Mouse (Mus musculus): Measurements from ENCODE around the gene Ccdc88c. TPM values are rescaled to one million over a fixed set of nuclear protein-coding genes. Genes with fewer than 3 reads are reported as not detected.

Ccdc88c gene
- polyA plus RNA-seq, 1 experiment from 2014 or later = 6.9 TPM

DNA sequence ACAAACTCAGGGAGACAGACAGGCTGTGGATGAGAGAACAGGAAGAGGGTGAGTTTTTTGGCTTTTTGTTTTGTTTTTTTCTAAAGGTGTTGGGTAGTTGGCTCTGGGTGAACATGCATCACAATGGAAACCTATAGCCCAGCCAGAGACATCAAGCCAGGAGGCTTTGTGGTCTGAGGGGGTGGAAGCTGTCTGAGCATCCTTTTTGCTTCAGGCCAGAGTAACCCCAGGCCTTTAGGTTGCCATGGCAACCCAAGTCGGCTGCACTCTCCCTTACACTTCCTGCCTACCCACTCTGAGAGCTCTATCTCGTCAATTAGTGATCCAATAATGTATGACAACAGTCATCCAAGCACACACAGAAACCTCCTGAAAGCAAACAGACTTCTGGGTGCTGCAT, 133.4 kb downstream of the Ccdc88c start:
- WGBS = 3% methylated on average over 2 of the region's 2 CpGs

DNA sequence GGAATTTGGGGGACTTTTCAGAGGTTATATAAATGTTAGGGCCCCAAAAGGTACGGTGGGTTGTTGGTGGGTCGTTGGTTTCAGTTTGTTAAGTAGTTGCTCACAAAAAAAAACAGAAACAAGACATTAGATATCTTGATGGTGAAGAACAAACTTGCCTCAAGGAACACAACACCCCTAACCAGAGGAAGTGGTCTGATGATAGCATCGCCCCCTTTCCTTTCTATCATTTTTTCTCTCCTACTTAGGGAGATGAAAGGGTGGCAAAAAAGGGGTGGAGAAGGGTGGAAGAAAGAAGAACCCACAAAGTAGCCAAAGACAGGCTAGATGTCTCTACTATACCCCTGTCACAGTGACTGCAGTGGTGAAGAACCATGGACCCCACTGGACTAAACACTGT, 138.3 kb downstream of the Ccdc88c start:
- 73% methylated on average over 3 of the region's 3 CpGs for WGBS
- Histone ChIP-seq H3K27ac (replicated peaks; ENCODE audit: low read depth, low read length) (no peak overlapping the region), H3K4me1 (ENCODE audit: control insufficient read depth, insufficient read depth, low read length) (no peaks in the 10 kb centered on the region), H3K9ac (ENCODE audit: low read depth, low read length) (no peak overlapping the region), H3K27me3 (replicated peaks; ENCODE audit: control insufficient read depth, insufficient read depth, low read length) (0 out of 2 replicates have a peak, but pooled peaks cover 6% of the 10 kb centered on the region), H3K36me3 (ENCODE audit: control insufficient read depth, insufficient read depth, low read length) (no peaks in the 10 kb centered on the region), H3K4me3 (ENCODE audit: low read depth, low read length) (no peak overlapping the region), H3K4me2 (ENCODE audit: low read depth, low read length) (no peak overlapping the region), H3K9me3 (ENCODE audit: control insufficient read depth, low read length) (no peaks in the 10 kb centered on the region)
- DNase-seq (ENCODE audit: low spot score) (no peak), ATAC-seq (ENCODE audit: low read depth) (no peak)

More for the DNA sequence above, 133.4 kb downstream of the Ccdc88c start:
- Histone ChIP-seq H3K4me1 (ENCODE audit: control insufficient read depth, insufficient read depth, low read length) (peaks cover 16% of the 10 kb centered on the region), H3K9me3 (ENCODE audit: control insufficient read depth, low read length) (no peaks in the 10 kb centered on the region), H3K27ac (replicated peaks; ENCODE audit: low read depth, low read length) (no peak overlapping the region), H3K9ac (ENCODE audit: low read depth, low read length) (no peak overlapping the region), H3K27me3 (replicated peaks; ENCODE audit: control insufficient read depth, insufficient read depth, low read length) (peaks cover 44% of the 10 kb centered on the region), H3K36me3 (ENCODE audit: control insufficient read depth, insufficient read depth, low read length) (no peaks in the 10 kb centered on the region), H3K4me2 (ENCODE audit: low read depth, low read length) (no peak overlapping the region), H3K4me3 (ENCODE audit: low read depth, low read length) (no peak overlapping the region)
- DNase-seq (ENCODE audit: low spot score) (no peak), ATAC-seq (ENCODE audit: low read depth) (no peak)

GRCm38 (mm10) chr12:100887801-100888258, 141.0 kb downstream of the Ccdc88c start:
- 22% methylated on average over 12 of the region's 12 CpGs for WGBS
- ATAC-seq (ENCODE audit: low read depth) (no peak), DNase-seq (ENCODE audit: low spot score) (peak; percentile 66)
- Histone ChIP-seq H3K27me3 (replicated peaks; ENCODE audit: control insufficient read depth, insufficient read depth, low read length) (0 out of 2 replicates have a peak, but pooled peaks cover 5% of the 10 kb centered on the region), H3K4me3 (ENCODE audit: low read depth, low read length) (no peak overlapping the region), H3K4me2 (ENCODE audit: low read depth, low read length) (no peak overlapping the region), H3K9ac (ENCODE audit: low read depth, low read length) (no peak overlapping the region), H3K4me1 (ENCODE audit: control insufficient read depth, insufficient read depth, low read length) (no peaks in the 10 kb centered on the region), H3K27ac (replicated peaks; ENCODE audit: low read depth, low read length) (no peak overlapping the region), H3K36me3 (ENCODE audit: control insufficient read depth, insufficient read depth, low read length) (no peaks in the 10 kb centered on the region), H3K9me3 (ENCODE audit: control insufficient read depth, low read length) (no peaks in the 10 kb centered on the region)

GRCm38 (mm10) chr12:100886877-100887276, 142.0 kb downstream of the Ccdc88c start:
- Histone ChIP-seq H3K36me3 (ENCODE audit: control insufficient read depth, insufficient read depth, low read length) (no peaks in the 10 kb centered on the region), H3K9ac (ENCODE audit: low read depth, low read length) (no peak overlapping the region), H3K27ac (replicated peaks; ENCODE audit: low read depth, low read length) (no peak overlapping the region), H3K27me3 (replicated peaks; ENCODE audit: control insufficient read depth, insufficient read depth, low read length) (0 out of 2 replicates have a peak, but pooled peaks cover 5% of the 10 kb centered on the region), H3K4me1 (ENCODE audit: control insufficient read depth, insufficient read depth, low read length) (no peaks in the 10 kb centered on the region), H3K4me2 (ENCODE audit: low read depth, low read length) (no peak overlapping the region), H3K4me3 (ENCODE audit: low read depth, low read length) (no peak overlapping the region), H3K9me3 (ENCODE audit: control insufficient read depth, low read length) (no peaks in the 10 kb centered on the region)
- DNase-seq (ENCODE audit: low spot score) (no peak), ATAC-seq (ENCODE audit: low read depth) (no peak)
- 80% methylated on average over 4 of the region's 4 CpGs for WGBS

DNA sequence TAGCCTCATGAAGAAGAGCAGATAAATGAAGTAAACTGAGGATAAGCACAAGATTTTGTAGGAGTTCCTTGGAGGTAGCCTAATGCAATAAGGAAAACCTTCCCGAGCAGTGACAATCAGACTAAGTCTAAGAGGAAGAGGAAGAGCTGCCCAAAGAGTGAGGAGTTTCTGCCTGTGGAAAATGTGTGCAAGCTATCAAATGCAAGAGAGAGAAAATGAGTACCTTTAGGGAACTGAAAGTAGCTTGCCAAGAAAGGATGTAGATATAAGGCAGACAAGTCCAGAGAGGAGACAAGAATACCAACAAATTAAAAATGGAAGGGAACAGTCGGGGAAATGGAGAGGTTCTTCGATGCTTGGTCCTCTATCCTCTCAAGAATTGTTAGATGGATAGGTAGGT, 143.3 kb downstream of the Ccdc88c start:
- no peak for DNase-seq (ENCODE audit: low spot score)
- Histone ChIP-seq H3K9me3 (ENCODE audit: control insufficient read depth, low read length) (no peaks in the 10 kb centered on the region), H3K27ac (replicated peaks; ENCODE audit: low read depth, low read length) (no peak overlapping the region), H3K27me3 (replicated peaks; ENCODE audit: control insufficient read depth, insufficient read depth, low read length) (0 out of 2 replicates have a peak, but pooled peaks cover 5% of the 10 kb centered on the region), H3K36me3 (ENCODE audit: control insufficient read depth, insufficient read depth, low read length) (no peaks in the 10 kb centered on the region), H3K9ac (ENCODE audit: low read depth, low read length) (no peak overlapping the region), H3K4me2 (ENCODE audit: low read depth, low read length) (no peak overlapping the region), H3K4me1 (ENCODE audit: control insufficient read depth, insufficient read depth, low read length) (no peaks in the 10 kb centered on the region), H3K4me3 (ENCODE audit: low read depth, low read length) (no peak overlapping the region)
- no peak for ATAC-seq (ENCODE audit: low read depth)
- WGBS = 90% methylated on average over 3 of the region's 3 CpGs

- peak; percentile 27 for DNase-seq (ENCODE audit: low spot score)
- Histone ChIP-seq H3K9ac (ENCODE audit: low read depth, low read length) (no peak overlapping the region), H3K36me3 (ENCODE audit: control insufficient read depth, insufficient read depth, low read length) (no peaks in the 10 kb centered on the region), H3K27ac (replicated peaks; ENCODE audit: low read depth, low read length) (no peak overlapping the region), H3K4me3 (ENCODE audit: low read depth, low read length) (no peak overlapping the region), H3K4me1 (ENCODE audit: control insufficient read depth, insufficient read depth, low read length) (no peaks in the 10 kb centered on the region), H3K27me3 (replicated peaks; ENCODE audit: control insufficient read depth, insufficient read depth, low read length) (0 out of 2 replicates have a peak, but pooled peaks cover 5% of the 10 kb centered on the region), H3K9me3 (ENCODE audit: control insufficient read depth, low read length) (no peaks in the 10 kb centered on the region), H3K4me2 (ENCODE audit: low read depth, low read length) (no peak overlapping the region)
- 66% methylated on average over 7 of the region's 7 CpGs for WGBS
- 0 out of 2 replicates have a peak, but pooled peaks have one; percentile 60 for ATAC-seq (ENCODE audit: low read depth)
Observed at GRCm38 (mm10) chr12:100883168-100883567, 145.7 kb downstream of the Ccdc88c start.

DNA sequence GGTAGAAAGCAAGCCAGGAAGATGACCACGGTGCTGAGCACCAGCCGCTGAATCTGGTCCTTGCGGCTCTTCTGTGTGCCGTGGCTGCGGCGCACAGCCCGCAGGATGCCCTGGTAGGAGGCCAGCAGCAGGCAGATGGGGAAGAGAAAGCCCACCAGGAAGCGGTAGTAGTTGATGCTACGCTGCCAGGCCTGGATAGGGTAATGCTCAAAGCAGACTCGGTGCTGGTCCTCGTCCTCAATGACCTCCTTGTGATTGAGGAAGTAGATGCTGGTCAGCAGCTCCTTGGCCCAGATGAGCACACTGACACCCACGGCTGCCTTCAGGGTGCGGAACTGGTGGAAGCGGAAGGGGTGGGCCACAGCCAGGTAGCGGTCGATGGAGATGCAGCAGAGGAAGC, 150.3 kb downstream of the Ccdc88c start:
- Histone ChIP-seq H3K9ac (ENCODE audit: low read depth, low read length) (no peak overlapping the region), H3K27ac (replicated peaks; ENCODE audit: low read depth, low read length) (no peak overlapping the region), H3K9me3 (ENCODE audit: control insufficient read depth, low read length) (no peaks in the 10 kb centered on the region), H3K27me3 (replicated peaks; ENCODE audit: control insufficient read depth, insufficient read depth, low read length) (no peaks in the 10 kb centered on the region), H3K4me1 (ENCODE audit: control insufficient read depth, insufficient read depth, low read length) (no peaks in the 10 kb centered on the region), H3K4me3 (ENCODE audit: low read depth, low read length) (no peak overlapping the region), H3K36me3 (ENCODE audit: control insufficient read depth, insufficient read depth, low read length) (no peaks in the 10 kb centered on the region), H3K4me2 (ENCODE audit: low read depth, low read length) (no peak overlapping the region)
- 93% methylated on average over 16 of the region's 16 CpGs for WGBS
- DNase-seq (ENCODE audit: low spot score) = no peak
- ATAC-seq (ENCODE audit: low read depth) = no peak

DNA sequence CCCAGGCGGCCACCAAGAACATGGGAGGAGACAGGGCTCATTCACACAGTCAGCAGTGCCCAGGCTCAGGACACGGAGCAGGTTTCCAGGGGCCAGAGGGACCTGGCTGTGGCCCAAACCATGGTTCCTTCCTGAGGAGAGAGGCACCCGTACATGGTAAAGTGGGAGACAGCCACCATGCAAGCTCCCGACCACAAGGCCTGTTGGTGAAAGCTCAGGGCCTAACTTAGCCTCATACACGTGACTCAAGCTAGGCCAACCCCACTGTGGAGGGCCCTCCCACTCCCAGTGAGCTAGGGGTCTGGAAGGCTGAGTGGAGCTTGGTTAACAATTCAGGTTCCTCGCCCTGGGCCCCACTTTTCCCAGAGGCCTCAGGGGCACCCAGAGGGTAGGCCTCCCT, 150.9 kb downstream of the Ccdc88c start:
- Histone ChIP-seq H3K27me3 (replicated peaks; ENCODE audit: control insufficient read depth, insufficient read depth, low read length) (no peaks in the 10 kb centered on the region), H3K36me3 (ENCODE audit: control insufficient read depth, insufficient read depth, low read length) (no peaks in the 10 kb centered on the region), H3K4me1 (ENCODE audit: control insufficient read depth, insufficient read depth, low read length) (no peaks in the 10 kb centered on the region), H3K9me3 (ENCODE audit: control insufficient read depth, low read length) (no peaks in the 10 kb centered on the region), H3K4me2 (ENCODE audit: low read depth, low read length) (no peak overlapping the region), H3K27ac (replicated peaks; ENCODE audit: low read depth, low read length) (no peak overlapping the region), H3K4me3 (ENCODE audit: low read depth, low read length) (no peak overlapping the region), H3K9ac (ENCODE audit: low read depth, low read length) (no peak overlapping the region)
- 74% methylated on average over 6 of the region's 6 CpGs for WGBS
- ATAC-seq (ENCODE audit: low read depth) (no peak), DNase-seq (ENCODE audit: low spot score) (no peak)

- no peaks in the 10 kb centered on the region for H3K4me1 ChIP-seq (ENCODE audit: control insufficient read depth, insufficient read depth, low read length)
- H3K4me3 ChIP-seq (ENCODE audit: low read depth, low read length) = no peak overlapping the region
- H3K9me3 ChIP-seq (ENCODE audit: control insufficient read depth, low read length) = no peaks in the 10 kb centered on the region
- ATAC-seq (ENCODE audit: low read depth) (no peak), DNase-seq (ENCODE audit: low spot score) (no peak)
- no peak overlapping the region for H3K9ac ChIP-seq (ENCODE audit: low read depth, low read length)
- no peak overlapping the region for H3K4me2 ChIP-seq (ENCODE audit: low read depth, low read length)
- no peak overlapping the region for H3K27ac ChIP-seq (replicated peaks; ENCODE audit: low read depth, low read length)
- H3K27me3 ChIP-seq (replicated peaks; ENCODE audit: control insufficient read depth, insufficient read depth, low read length) = no peaks in the 10 kb centered on the region
- 81% methylated on average over 4 of the region's 6 CpGs for WGBS
- H3K36me3 ChIP-seq (ENCODE audit: control insufficient read depth, insufficient read depth, low read length) = no peaks in the 10 kb centered on the region
Observed at GRCm38 (mm10) chr12:100875960-100876359, 152.9 kb downstream of the Ccdc88c start.
